Mouse (Mus musculus) left cerebral cortex, adult 18-20 months (tissue): ENCODE data around the gene Dhrs11. TPM values are rescaled to one million over a fixed set of nuclear protein-coding genes. Genes with fewer than 3 reads are reported as not detected.

Experiments used
- total RNA-seq, 2 experiments: library from RNA; stranded (reverse); gene quantifications; 2 replicates each; pipeline ENCODE4 v1.2.3; 2021

The Dhrs11 gene
- total RNA-seq, 2 experiments from 2014 or later, result 7.9 to 8.4 TPM

Other genes starting within 250 kb of the Dhrs11 start
- 10 to 100 TPM; 17.4 to 17.5 TPM for gene Mrm1, start 9.5 kb downstream of the Dhrs11 start, total RNA-seq
- gene Ggnbp2, start 41.8 kb upstream of the Dhrs11 start, total RNA-seq, result 10 to 100 TPM; 90.8 to 91.0 TPM
- gene Myo19, start 51.2 kb upstream of the Dhrs11 start, total RNA-seq, result 10 to 100 TPM; 11.1 to 17.1 TPM
- gene Pigw, start 51.3 kb upstream of the Dhrs11 start, total RNA-seq, result 1 to 10 TPM; 5.7 to 7.0 TPM
- 10 to 100 TPM; 32.0 to 32.8 TPM for gene Znhit3, start 87.4 kb upstream of the Dhrs11 start, total RNA-seq
- gene Car4, start 128.8 kb upstream of the Dhrs11 start, total RNA-seq, result 10 to 100 TPM; 58.5 to 66.3 TPM